Mouse (Mus musculus): Measurements from ENCODE around the gene Cks1b. TPM values are rescaled to one million over a fixed set of nuclear protein-coding genes. Genes with fewer than 3 reads are reported as not detected.

The Cks1b gene
- polyA plus RNA-seq, 1 experiment from 2014 or later, result 668 TPM

DNA sequence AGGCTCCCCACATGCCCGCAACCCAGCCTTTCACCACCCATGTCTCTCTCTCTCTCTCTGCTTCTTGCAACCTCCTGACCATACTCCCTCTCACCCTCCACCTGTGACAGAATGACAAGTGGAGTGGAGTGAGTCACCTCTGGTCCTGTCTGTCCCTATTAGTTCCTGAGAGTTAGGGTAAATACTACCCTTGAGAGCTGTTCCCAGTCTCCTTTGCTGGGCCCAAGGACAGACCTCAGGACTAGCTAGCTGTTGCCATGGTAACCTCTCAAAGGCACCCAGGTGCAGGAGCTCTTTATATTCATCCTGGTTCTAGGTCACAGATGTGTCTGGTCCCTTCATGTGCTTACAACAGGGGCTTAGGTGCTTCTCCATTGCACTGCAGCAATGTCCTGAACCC is 33.7 kb upstream of the Cks1b start:
- ATAC-seq (replicated peaks; ENCODE audit: insufficient number of reproducible peaks, low FRiP score, low TSS enrichment, low read depth) (no peak), DNase-seq (ENCODE audit: low spot score) (peak; percentile 20)
- Histone ChIP-seq H3K4me1 (ENCODE audit: control insufficient read depth, insufficient read depth, low read length) (no peaks in the 10 kb centered on the region), H3K9ac (replicated peaks; ENCODE audit: low read length) (no peak overlapping the region), H3K4me3 (ENCODE audit: low read depth, low read length) (no peak overlapping the region), H3K27ac (replicated peaks; ENCODE audit: low read depth, low read length) (no peak overlapping the region), H3K27me3 (ENCODE audit: control insufficient read depth, insufficient read depth, low read length) (no peaks in the 10 kb centered on the region), H3K4me2 (ENCODE audit: low read depth, low read length) (no peak overlapping the region), H3K9me3 (replicated peaks; ENCODE audit: control insufficient read depth, low read length) (no peaks in the 10 kb centered on the region), H3K36me3 (replicated peaks; ENCODE audit: control insufficient read depth, insufficient read depth, low read depth, low read length) (no peaks in the 10 kb centered on the region)
- 78% methylated on average over 1 of the region's 1 CpGs for WGBS

DNA sequence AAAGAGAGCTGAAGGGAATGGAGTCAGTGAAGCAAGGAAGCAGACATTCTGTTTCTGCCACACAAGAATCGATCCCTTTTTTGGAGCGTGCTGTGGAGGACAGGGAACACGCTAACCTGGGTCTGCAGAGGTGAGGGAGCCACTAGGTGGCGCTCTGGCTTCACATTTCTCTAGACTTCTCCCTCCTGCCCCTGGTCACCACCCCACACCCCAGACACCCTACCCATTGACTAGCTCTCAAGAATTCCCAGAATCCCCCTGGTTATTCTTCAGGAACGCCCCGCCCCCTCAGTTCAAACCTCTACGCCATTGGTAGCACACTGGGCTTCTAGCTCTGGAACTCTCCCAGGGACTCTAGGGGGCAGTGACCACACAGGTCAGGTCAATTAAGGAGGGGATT is 31.4 kb upstream of the Cks1b start:
- Histone ChIP-seq H3K9me3 (replicated peaks; ENCODE audit: control insufficient read depth, low read length) (no peaks in the 10 kb centered on the region), H3K4me2 (ENCODE audit: low read depth, low read length) (no peak overlapping the region), H3K27me3 (ENCODE audit: control insufficient read depth, insufficient read depth, low read length) (no peaks in the 10 kb centered on the region), H3K9ac (replicated peaks; ENCODE audit: low read length) (no peak overlapping the region), H3K4me3 (ENCODE audit: low read depth, low read length) (no peak overlapping the region), H3K36me3 (replicated peaks; ENCODE audit: control insufficient read depth, insufficient read depth, low read depth, low read length) (no peaks in the 10 kb centered on the region), H3K27ac (replicated peaks; ENCODE audit: low read depth, low read length) (no peak overlapping the region), H3K4me1 (ENCODE audit: control insufficient read depth, insufficient read depth, low read length) (no peaks in the 10 kb centered on the region)
- ATAC-seq (replicated peaks; ENCODE audit: insufficient number of reproducible peaks, low FRiP score, low TSS enrichment, low read depth) (no peak), DNase-seq (ENCODE audit: low spot score) (peak; percentile 71)
- 47% methylated on average over 7 of the region's 7 CpGs for whole genome bisulfite sequencing

- Histone ChIP-seq H3K27ac (replicated peaks; ENCODE audit: low read depth, low read length) (no peak overlapping the region), H3K4me3 (ENCODE audit: low read depth, low read length) (no peak overlapping the region), H3K4me2 (ENCODE audit: low read depth, low read length) (no peak overlapping the region; the same call in 1 of the 2 replicates), H3K4me1 (ENCODE audit: control insufficient read depth, insufficient read depth, low read length) (no peaks in the 10 kb centered on the region), H3K27me3 (ENCODE audit: control insufficient read depth, insufficient read depth, low read length) (no peaks in the 10 kb centered on the region), H3K9me3 (replicated peaks; ENCODE audit: control insufficient read depth, low read length) (no peaks in the 10 kb centered on the region), H3K9ac (replicated peaks; ENCODE audit: low read length) (no peak overlapping the region), H3K36me3 (replicated peaks; ENCODE audit: control insufficient read depth, insufficient read depth, low read depth, low read length) (no peaks in the 10 kb centered on the region)
- DNase-seq (ENCODE audit: low spot score) (peak; percentile 18), ATAC-seq (replicated peaks; ENCODE audit: insufficient number of reproducible peaks, low FRiP score, low TSS enrichment, low read depth) (no peak)
- 64% methylated on average over 13 of the region's 13 CpGs for WGBS
These were observed 30.7 kb upstream of the Cks1b start for GRCm38 (mm10) chr3:89448720-89449537.

GRCm38 (mm10) chr3:89440691-89441090 is 22.5 kb upstream of the Cks1b start:
- 92% methylated on average over 2 of the region's 2 CpGs for WGBS
- H3K4me2 ChIP-seq (ENCODE audit: low read depth, low read length), result no peak overlapping the region
- DNase-seq (ENCODE audit: low spot score), result no peak

GRCm38 (mm10) chr3:89437269-89437668 is 19.1 kb upstream of the Cks1b start:
- Histone ChIP-seq H3K27me3 (ENCODE audit: control insufficient read depth, insufficient read depth, low read length) (no peaks in the 10 kb centered on the region), H3K27ac (replicated peaks; ENCODE audit: low read depth, low read length) (no peak overlapping the region), H3K4me3 (ENCODE audit: low read depth, low read length) (peak overlapping the region; percentile 51), H3K4me1 (ENCODE audit: control insufficient read depth, insufficient read depth, low read length) (no peaks in the 10 kb centered on the region; the same call in 1 of the 2 replicates), H3K36me3 (replicated peaks; ENCODE audit: control insufficient read depth, insufficient read depth, low read depth, low read length) (peaks cover 7% of the 10 kb centered on the region), H3K9ac (replicated peaks; ENCODE audit: low read length) (peak overlapping the region; percentile 69), H3K9me3 (replicated peaks; ENCODE audit: control insufficient read depth, low read length) (no peaks in the 10 kb centered on the region), H3K4me2 (ENCODE audit: low read depth, low read length) (peak overlapping the region; percentile 67)
- ATAC-seq (replicated peaks; ENCODE audit: insufficient number of reproducible peaks, low FRiP score, low TSS enrichment, low read depth), result no peak
- peak; percentile 28 for DNase-seq (ENCODE audit: low spot score)
- 34% methylated on average over 5 of the region's 5 CpGs for WGBS

More at GRCm38 (mm10) chr3:89440691-89441090, 22.5 kb upstream of the Cks1b start:
- H3K27ac ChIP-seq (replicated peaks; ENCODE audit: low read depth, low read length), result no peak overlapping the region
- no peaks in the 10 kb centered on the region; the same call in 1 of the 2 replicates for H3K4me1 ChIP-seq (ENCODE audit: control insufficient read depth, insufficient read depth, low read length)
- H3K36me3 ChIP-seq (replicated peaks; ENCODE audit: control insufficient read depth, insufficient read depth, low read depth, low read length), result no peaks in the 10 kb centered on the region
- no peaks in the 10 kb centered on the region for H3K27me3 ChIP-seq (ENCODE audit: control insufficient read depth, insufficient read depth, low read length)
- no peak overlapping the region for H3K9ac ChIP-seq (replicated peaks; ENCODE audit: low read length)
- H3K9me3 ChIP-seq (replicated peaks; ENCODE audit: control insufficient read depth, low read length), result no peaks in the 10 kb centered on the region
- H3K4me3 ChIP-seq (ENCODE audit: low read depth, low read length), result no peak overlapping the region
- no peak for ATAC-seq (replicated peaks; ENCODE audit: insufficient number of reproducible peaks, low FRiP score, low TSS enrichment, low read depth)

DNA sequence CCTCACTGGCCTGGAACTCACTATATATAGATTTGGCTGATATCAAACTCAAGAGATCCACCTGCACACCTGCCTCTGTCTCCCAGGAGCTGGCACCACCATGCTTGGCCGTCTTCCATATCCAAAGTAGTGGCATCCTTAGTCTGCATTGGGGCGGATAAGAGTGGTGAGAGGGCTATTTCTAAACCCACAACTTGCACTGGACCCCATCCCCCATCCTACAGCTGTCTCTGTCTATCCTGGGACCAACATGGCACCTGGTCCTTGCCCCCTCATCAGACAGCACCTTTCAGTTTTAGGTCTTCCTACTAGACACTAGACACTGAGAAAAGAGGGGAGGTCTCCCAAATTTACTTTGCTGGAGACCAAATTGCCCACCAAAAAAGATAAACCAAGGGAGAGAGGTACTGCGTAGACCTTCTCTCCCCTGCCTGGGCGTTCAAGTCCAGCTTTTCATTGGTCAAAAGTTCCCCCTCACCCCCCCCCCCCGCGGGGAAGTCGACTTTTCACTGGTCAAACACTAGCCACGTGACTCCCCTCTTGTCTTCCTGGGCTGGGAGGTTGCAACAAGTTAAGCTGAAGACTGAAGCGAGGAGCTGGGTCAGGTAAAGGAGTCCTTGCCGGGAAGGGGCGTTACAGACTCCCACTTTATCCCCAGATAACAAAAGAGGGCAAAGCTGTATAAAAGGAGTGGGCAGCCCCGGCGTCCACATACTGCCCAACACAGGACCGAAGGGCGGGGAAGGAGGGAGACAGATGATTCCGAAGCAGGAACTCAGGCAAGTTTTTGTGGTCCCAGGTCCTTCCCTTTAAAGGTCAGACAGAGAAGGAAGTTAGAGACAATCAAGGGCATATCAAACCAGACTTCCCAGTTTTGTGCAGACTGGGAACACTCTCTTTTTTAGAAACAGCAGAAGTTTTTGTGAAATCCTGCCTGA is 18.3 kb upstream of the Cks1b start, which contains the start of gene Pbxip1:
TSS of gene Pbxip1 (plus strand) at position 531 of the 938 bp plus-strand sequence.
- H3K27ac ChIP-seq (replicated peaks; ENCODE audit: low read depth, low read length), result peak within 1 kb of the TSS; percentile 47
- no peaks in the 10 kb centered on the region; the same call in 1 of the 2 replicates for H3K4me1 ChIP-seq (ENCODE audit: control insufficient read depth, insufficient read depth, low read length)
- 5% methylated on average over 16 of the region's 16 CpGs for WGBS
- peak within 1 kb of the TSS; percentile 51 for H3K4me3 ChIP-seq (ENCODE audit: low read depth, low read length)
- no peaks in the 10 kb centered on the region for H3K27me3 ChIP-seq (ENCODE audit: control insufficient read depth, insufficient read depth, low read length)
- peak; percentile 73 for ATAC-seq (replicated peaks; ENCODE audit: insufficient number of reproducible peaks, low FRiP score, low TSS enrichment, low read depth)
- peak within 1 kb of the TSS; percentile 69 for H3K9ac ChIP-seq (replicated peaks; ENCODE audit: low read length)
- H3K36me3 ChIP-seq (replicated peaks; ENCODE audit: control insufficient read depth, insufficient read depth, low read depth, low read length), result peaks cover 7% of the 10 kb centered on the region
- no peaks in the 10 kb centered on the region for H3K9me3 ChIP-seq (replicated peaks; ENCODE audit: control insufficient read depth, low read length)
- peak; percentile 89 for DNase-seq (ENCODE audit: low spot score)
- H3K4me2 ChIP-seq (ENCODE audit: low read depth, low read length), result peak within 1 kb of the TSS; percentile 67

DNA sequence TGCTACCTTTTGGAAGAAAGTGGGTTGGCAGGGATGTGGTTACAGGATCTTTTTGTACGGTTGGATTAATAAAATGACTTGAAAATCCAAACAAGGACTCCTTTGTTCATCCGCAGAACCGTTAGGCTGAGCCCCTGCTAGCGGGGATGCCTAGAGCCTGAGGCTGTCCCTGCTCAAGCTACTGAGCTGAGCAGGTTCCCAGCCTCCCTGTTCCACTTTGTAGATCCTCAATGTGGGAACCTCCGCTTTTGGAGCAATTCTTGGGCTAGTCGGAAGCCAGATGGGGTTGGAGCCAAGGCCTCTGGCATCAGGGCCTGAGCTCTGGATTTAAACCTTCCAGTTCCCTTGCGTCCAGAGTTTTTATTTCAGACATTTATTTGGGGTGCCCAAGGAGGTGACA is 16.9 kb upstream of the Cks1b start:
- 53% methylated on average over 7 of the region's 7 CpGs for WGBS
- no peaks in the 10 kb centered on the region; the same call in 1 of the 2 replicates for H3K4me1 ChIP-seq (ENCODE audit: control insufficient read depth, insufficient read depth, low read length)
- no peak overlapping the region for H3K9ac ChIP-seq (replicated peaks; ENCODE audit: low read length)

More for the DNA sequence above, 16.9 kb upstream of the Cks1b start:
- DNase-seq (ENCODE audit: low spot score) (no peak), ATAC-seq (replicated peaks; ENCODE audit: insufficient number of reproducible peaks, low FRiP score, low TSS enrichment, low read depth) (no peak)
- Histone ChIP-seq H3K36me3 (replicated peaks; ENCODE audit: control insufficient read depth, insufficient read depth, low read depth, low read length) (peaks cover 7% of the 10 kb centered on the region), H3K27ac (replicated peaks; ENCODE audit: low read depth, low read length) (no peak overlapping the region), H3K4me3 (ENCODE audit: low read depth, low read length) (no peak overlapping the region), H3K9me3 (replicated peaks; ENCODE audit: control insufficient read depth, low read length) (no peaks in the 10 kb centered on the region), H3K27me3 (ENCODE audit: control insufficient read depth, insufficient read depth, low read length) (no peaks in the 10 kb centered on the region), H3K4me2 (ENCODE audit: low read depth, low read length) (no peak overlapping the region)

Data from embryonic facial prominence, embryonic 11.5 days (tissue).